Mouse (Mus musculus): ENCODE results near the gene Gm17654.
"Not testable (repeated sequence)": the region's sequence is repeated elsewhere in the genome, so short reads cannot be mapped to it uniquely, and the experiment has no call there.

DNA sequence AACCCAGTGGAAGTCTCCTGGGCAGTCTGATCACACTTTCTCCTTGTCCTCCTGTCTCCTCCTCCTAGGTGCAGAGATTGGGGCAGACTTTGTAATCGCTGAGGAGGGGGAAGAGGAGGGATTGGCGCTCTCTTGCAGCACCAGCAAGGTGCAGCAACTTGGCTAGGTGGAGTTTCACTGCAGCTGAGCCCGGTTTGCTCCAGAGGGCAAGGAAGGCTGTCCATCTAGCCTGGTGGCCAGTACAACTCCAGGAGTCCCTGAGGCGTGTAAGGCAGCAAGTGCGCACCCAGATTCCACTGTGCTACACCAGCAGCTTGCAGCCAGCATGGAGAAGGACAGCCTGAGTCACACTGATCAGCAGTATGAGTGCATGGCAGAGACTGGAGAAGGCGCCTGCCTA is 46.6 kb downstream of the Gm17654 start:
- TF ChIP-seq CTCF (IDR thresholded peaks at IDR 0.05 in 2 of 3, conservative IDR thresholded peaks at IDR 0.05 in 1 of 3; ENCODE audit: control insufficient read depth in 1 of 3, insufficient read depth in 1 of 3, low read depth in 2 of 3, low read length in 3 of 3, poor library complexity in 1 of 3, severe bottlenecking in 1 of 3); UBTF (IDR thresholded peaks at IDR 0.05; ENCODE audit: borderline replicate concordance, insufficient read depth, low read depth, low read length); TBP (IDR thresholded peaks at IDR 0.05; ENCODE audit: low read depth, low read length): not testable (repeated sequence)

Data from MEL (cell line).